Mouse (Mus musculus): ENCODE data around the gene Cdh3.

- TF ChIP-seq USF1 (IDR thresholded peaks at IDR 0.05; ENCODE audit: low read depth, low read length) (no peak), CHD2 (IDR thresholded peaks at IDR 0.05; ENCODE audit: low read length) (no peak), SIN3A (IDR thresholded peaks at IDR 0.05; ENCODE audit: low read length) (no peak)
Measured at GRCm38 (mm10) chr8:106469485-106469884, 41.2 kb upstream of the Cdh3 start.

Data from MEL (cell line).